Mouse (Mus musculus) stomach, embryonic 16.5 days (tissue): Measurements from ENCODE around the gene Psrc1. TPM values are rescaled to one million over a fixed set of nuclear protein-coding genes. Genes with fewer than 3 reads are reported as not detected.

Experiments
- ATAC-seq: fragments of 200-750 bp; cut with Nextera tagmentation; 2 replicates; pipeline ENCODE4 v1.8.0; 2017; ENCODE audit warnings: moderate number of reproducible peaks, moderate TSS enrichment; ENCODE audit not compliant: insufficient read depth, low FRiP score
- H3K27ac ChIP-seq: fragments of 300-500 bp; sonication (generic); 2 replicates; pipeline ENCODE4 v1.5.1; 2014; ENCODE audit warnings: low read length
- H3K27me3 ChIP-seq: fragments of 300-500 bp; sonication (generic); 2 replicates; pipeline ENCODE4 v1.6.1; 2014; ENCODE audit warnings: low read length, control low read depth, mixed read lengths; ENCODE audit not compliant: control insufficient read depth, insufficient read depth
- H3K36me3 ChIP-seq: fragments of 300-500 bp; sonication (generic); 2 replicates; pipeline ENCODE4 v1.6.1; 2014; ENCODE audit warnings: low read length; ENCODE audit not compliant: control insufficient read depth, insufficient read depth
- H3K4me1 ChIP-seq: fragments of 300-500 bp; sonication (generic); 2 replicates; pipeline ENCODE4 v1.6.1; 2014; ENCODE audit warnings: low read length, control low read depth, mixed read lengths; ENCODE audit not compliant: control insufficient read depth, insufficient read depth
- H3K4me2 ChIP-seq: fragments of 300-500 bp; sonication (generic); 2 replicates; pipeline ENCODE4 v1.6.1; 2014; ENCODE audit warnings: low read depth, low read length, mixed read lengths
- H3K4me3 ChIP-seq: fragments of 300-500 bp; sonication (generic); replicated peaks from 2 replicates; pipeline ENCODE4 v1.5.1; 2014; ENCODE audit warnings: mild to moderate bottlenecking, low read length
- H3K9ac ChIP-seq: fragments of 300-500 bp; sonication (generic); 2 replicates; pipeline ENCODE4 v1.6.1; 2014; ENCODE audit warnings: low read length
- H3K9me3 ChIP-seq: fragments of 300-500 bp; sonication (generic); replicated peaks from 2 replicates; pipeline ENCODE4 v1.6.1; 2016; ENCODE audit warnings: low read length, control low read depth; ENCODE audit not compliant: control insufficient read depth
- WGBS: fragments of 180-500 bp; shearing (Covaris S2); extraction: QIAGEN DNeasy Blood & Tissue Kit; methylation state at CpG from one replicate; pipeline ENCODE4 v1.1.7; 2014; 5-methylcytosine and 5-hydroxymethylcytosine counted together
- polyA plus RNA-seq: library from polyadenylated mRNA; unstranded; fragments of >200 nt; fragmentation: Nextera tagmentation; extraction: Ambion mirVana; gene quantifications from 2 replicates; pipeline ENCODE4 v1.2.1, GENCODE M21; 2015

Psrc1 gene
- polyA plus RNA-seq, 1 experiment from 2014 or later, result 36.7 TPM

- H3K9ac ChIP-seq, result peak overlapping the region; percentile 64
- H3K27ac ChIP-seq, result peak overlapping the region; percentile 43; the same call in 1 of the 2 replicates
- H3K4me3 ChIP-seq, result peak overlapping the region; percentile 27
- peak overlapping the region; percentile 49 for H3K4me2 ChIP-seq
- peaks cover 7% of the 10 kb centered on the region; the same call in 1 of the 2 replicates for H3K27me3 ChIP-seq
- H3K4me1 ChIP-seq, result peaks cover 33% of the 10 kb centered on the region
- ATAC-seq, result peak; percentile 38; the same call in 1 of the 2 replicates
- WGBS, result 52% methylated on average over 8 of the region's 8 CpGs
- H3K9me3 ChIP-seq, result peaks cover 15% of the 10 kb centered on the region
- peaks cover 23% of the 10 kb centered on the region for H3K36me3 ChIP-seq
These were observed 28.1 kb downstream of the Psrc1 start for GRCm38 (mm10) chr3:108411754-108412121.

- no peak overlapping the region for H3K9ac ChIP-seq
- ATAC-seq, result no peak
- H3K4me1 ChIP-seq, result peaks cover 33% of the 10 kb centered on the region
- peaks cover 15% of the 10 kb centered on the region for H3K9me3 ChIP-seq
- 97% methylated on average over 35 of the region's 35 CpGs for WGBS
- H3K27ac ChIP-seq, result no peak overlapping the region
- peaks cover 23% of the 10 kb centered on the region for H3K36me3 ChIP-seq
- H3K4me3 ChIP-seq, result no peak overlapping the region
- H3K27me3 ChIP-seq, result peaks cover 8% of the 10 kb centered on the region; the same call in 1 of the 2 replicates
- H3K4me2 ChIP-seq, result no peak overlapping the region
These were observed 30.2 kb downstream of the Psrc1 start for GRCm38 (mm10) chr3:108413634-108414360.

GRCm38 (mm10) chr3:108414857-108415830, 31.5 kb downstream of the Psrc1 start, which contains the start of gene Celsr2:
Celsr2 (minus strand) TSS chr3:108415552.
- H3K27ac ChIP-seq, result peak within 1 kb of the TSS; percentile 63
- peak; percentile 12; the same call in 1 of the 2 replicates for ATAC-seq
- H3K4me2 ChIP-seq, result peak within 1 kb of the TSS; percentile 98
- 6% methylated on average over 67 of the region's 67 CpGs for WGBS
- peak within 1 kb of the TSS; percentile 89 for H3K9ac ChIP-seq
- H3K36me3 ChIP-seq, result peaks cover 23% of the 10 kb centered on the region
- peaks cover 28% of the 10 kb centered on the region for H3K4me1 ChIP-seq
- H3K4me3 ChIP-seq, result peak within 1 kb of the TSS; percentile 79
- H3K9me3 ChIP-seq, result peaks cover 15% of the 10 kb centered on the region
- H3K27me3 ChIP-seq, result peaks cover 8% of the 10 kb centered on the region; the same call in 1 of the 2 replicates

GRCm38 (mm10) chr3:108415831-108416223, 32.2 kb downstream of the Psrc1 start:
- Histone ChIP-seq H3K4me2 (peak overlapping the region; percentile 98), H3K9ac (peak overlapping the region; percentile 89), H3K4me1 (peaks cover 22% of the 10 kb centered on the region), H3K27ac (peak overlapping the region; percentile 63), H3K4me3 (peak overlapping the region; percentile 79), H3K9me3 (peaks cover 15% of the 10 kb centered on the region), H3K27me3 (peaks cover 8% of the 10 kb centered on the region; the same call in 1 of the 2 replicates), H3K36me3 (peaks cover 23% of the 10 kb centered on the region)
- peak; percentile 79 for ATAC-seq
- under 1% methylated on average over 38 of the region's 48 CpGs for WGBS

GRCm38 (mm10) chr3:108423006-108423405, 39.4 kb downstream of the Psrc1 start:
- no peak overlapping the region for H3K4me2 ChIP-seq
- no peak for ATAC-seq

GRCm38 (mm10) chr3:108423844-108424801, 40.5 kb downstream of the Psrc1 start:
- H3K4me1 ChIP-seq, result peaks cover 21% of the 10 kb centered on the region
- ATAC-seq, result peak; percentile 84
- WGBS, result 14% methylated on average over 11 of the region's 11 CpGs
- H3K9me3 ChIP-seq, result no peaks in the 10 kb centered on the region
- peak overlapping the region; percentile 12; the same call in 1 of the 2 replicates for H3K4me3 ChIP-seq
- H3K27ac ChIP-seq, result peak overlapping the region; percentile 58
- 0 out of 2 replicates have a peak overlapping the region, but pooled peaks have one; percentile 2 for H3K9ac ChIP-seq
- H3K36me3 ChIP-seq, result peaks cover 22% of the 10 kb centered on the region
- no peaks in the 10 kb centered on the region for H3K27me3 ChIP-seq
- H3K4me2 ChIP-seq, result peak overlapping the region; percentile 45

More at GRCm38 (mm10) chr3:108423006-108423405, 39.4 kb downstream of the Psrc1 start:
- Histone ChIP-seq H3K27ac (peak overlapping the region; percentile 58), H3K4me3 (no peak overlapping the region), H3K4me1 (peaks cover 21% of the 10 kb centered on the region), H3K36me3 (peaks cover 12% of the 10 kb centered on the region), H3K27me3 (no peaks in the 10 kb centered on the region), H3K9me3 (no peaks in the 10 kb centered on the region), H3K9ac (no peak overlapping the region)
- 52% methylated on average over 6 of the region's 6 CpGs for WGBS

- Histone ChIP-seq H3K4me3 (no peak overlapping the region), H3K27ac (peak overlapping the region; percentile 58), H3K4me2 (no peak overlapping the region), H3K9me3 (no peaks in the 10 kb centered on the region), H3K27me3 (no peaks in the 10 kb centered on the region), H3K4me1 (peaks cover 21% of the 10 kb centered on the region), H3K36me3 (peaks cover 24% of the 10 kb centered on the region), H3K9ac (no peak overlapping the region)
- 79% methylated on average over 7 of the region's 7 CpGs for WGBS
- ATAC-seq, result no peak
These were observed 41.4 kb downstream of the Psrc1 start for GRCm38 (mm10) chr3:108424944-108425623.

- Histone ChIP-seq H3K27me3 (no peaks in the 10 kb centered on the region), H3K36me3 (peaks cover 24% of the 10 kb centered on the region), H3K4me2 (no peak overlapping the region), H3K4me1 (peaks cover 21% of the 10 kb centered on the region), H3K9ac (no peak overlapping the region), H3K4me3 (no peak overlapping the region), H3K27ac (peak overlapping the region; percentile 58; the same call in 1 of the 2 replicates), H3K9me3 (no peaks in the 10 kb centered on the region)
- ATAC-seq, result no peak
- 78% methylated on average over 6 of the region's 6 CpGs for WGBS
These were observed 42.0 kb downstream of the Psrc1 start for GRCm38 (mm10) chr3:108425624-108426018.
